ENCODE assay signal across 24 mouse cellular contexts in the genomic region with DNA sequence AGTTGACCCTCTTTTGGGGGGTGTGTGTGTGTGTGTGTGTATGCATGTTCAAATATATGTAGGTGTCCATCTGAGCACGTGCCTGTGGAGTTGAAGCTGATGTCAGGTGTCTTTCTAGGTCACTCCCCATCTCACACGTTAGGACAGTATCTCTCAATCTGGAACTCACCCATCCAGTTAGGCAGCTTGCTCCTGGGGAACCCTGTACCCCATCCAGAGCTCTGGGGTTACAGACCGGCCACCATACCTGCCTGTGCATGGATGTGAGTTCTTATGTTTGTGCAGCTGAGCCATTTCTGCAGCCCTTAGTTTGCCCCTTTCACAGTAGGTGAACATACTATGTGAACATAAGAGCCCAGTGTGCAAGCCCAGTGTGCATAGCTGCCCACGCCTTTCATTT. TPM values are rescaled to one million over a fixed set of nuclear protein-coding genes. Genes with fewer than 3 reads are reported as not detected.
"Had no signal": no experiment of that assay in that cellular context is flagged by ENCODE, and none has a peak within 500 bp of the region (broad histone marks: within the 10 kb centered on the region; RNA-seq: fewer than 3 reads in every experiment).

No protein-coding gene starts in this region.

- H3K9me3 ChIP-seq: kidney, embryonic 15.5 days; liver, embryonic 12.5 days; liver, embryonic 15.5 days; lung, embryonic 15.5 days; megakaryocyte, embryonic 14.5 days; midbrain, embryonic 10.5 days; midbrain, embryonic 13.5 days; neural tube, embryonic 13.5 days had no signal

- H3K27ac ChIP-seq: kidney, embryonic 15.5 days; left cerebral cortex, adult 2 months; liver, embryonic 12.5 days; liver, embryonic 15.5 days; lung, embryonic 15.5 days; midbrain, embryonic 10.5 days; midbrain, embryonic 13.5 days; neural tube, embryonic 13.5 days had no signal

- ATAC-seq: liver, embryonic 12.5 days; midbrain, embryonic 13.5 days; midbrain, embryonic 16.5 days had no signal

- H3K4me3 ChIP-seq: kidney, embryonic 15.5 days; left cerebral cortex, adult 2 months; liver, embryonic 12.5 days; liver, embryonic 15.5 days; lung, embryonic 15.5 days; megakaryocyte, embryonic 14.5 days; midbrain, embryonic 10.5 days; midbrain, embryonic 13.5 days; myocyte; neural tube, embryonic 13.5 days had no signal

- H3K27me3 ChIP-seq: kidney, embryonic 15.5 days; liver, embryonic 12.5 days; liver, embryonic 15.5 days; lung, embryonic 15.5 days; megakaryocyte, embryonic 14.5 days; midbrain, embryonic 13.5 days; neural tube, embryonic 13.5 days had no signal

- H3K4me1 ChIP-seq: kidney, embryonic 15.5 days; liver, embryonic 12.5 days; midbrain, embryonic 10.5 days; midbrain, embryonic 13.5 days had no signal

- DNase-seq: kidney, adult 11 months; kidney, adult 8-10 months; kidney, postnatal 10 days; kidney, postnatal 36 days; layer of hippocampus, postnatal 36 days; lung, adult 18-20 months; lung, postnatal 10 days; lung, postnatal 36 days; retina, postnatal 1 day; right cerebral cortex, postnatal 4 days; thymus, postnatal 25 days had no signal

- H3K9ac ChIP-seq: kidney, embryonic 15.5 days; liver, embryonic 12.5 days; liver, embryonic 15.5 days; lung, embryonic 15.5 days; midbrain, embryonic 13.5 days; neural tube, embryonic 13.5 days had no signal

- H3K4me2 ChIP-seq: kidney, embryonic 15.5 days; liver, embryonic 12.5 days; liver, embryonic 15.5 days; lung, embryonic 15.5 days; midbrain, embryonic 13.5 days; neural tube, embryonic 13.5 days had no signal

- H3K36me3 ChIP-seq: kidney, embryonic 15.5 days; liver, embryonic 12.5 days; liver, embryonic 15.5 days; lung, embryonic 15.5 days; midbrain, embryonic 10.5 days; midbrain, embryonic 13.5 days; neural tube, embryonic 13.5 days had no signal

RNA-seq across cellular contexts. Expression of a gene that starts 23.7 kb away (rescaled TPM):
- polyA plus RNA-seq: kidney, embryonic 15.5 days; limb, embryonic 11.5 days; limb, embryonic 14.5 days; liver, embryonic 12.5 days; liver, embryonic 15.5 days; midbrain, embryonic 10.5 days; midbrain, embryonic 13.5 days; midbrain, embryonic 16.5 days; myocyte; neural tube, embryonic 13.5 days had no signal
